Mouse (Mus musculus): ENCODE measurements at regions not wholly inside any gene's neighbourhood (a gene's known extent, or its start where the extent isn't known, plus 50 kb on each side); places are given as distances from the start of the nearest gene placed in this dataset.

- TF ChIP-seq EP300 (IDR thresholded peaks at IDR 0.05; ENCODE audit: low read depth) (no peak), CTCF (IDR thresholded peaks at IDR 0.05; ENCODE audit: low read depth) (no peak)
Measured at GRCm38 (mm10) chr16:62498761-62499160, 287.9 kb downstream of the Nsun3 start.

Measured in liver, postnatal 0 days (tissue).